Mouse (Mus musculus): ENCODE measurements around the gene Map7.

GRCm38 (mm10) chr10:20235656-20236055 lies 87.4 kb downstream of the Map7 start:
- TF ChIP-seq CTCF (IDR thresholded peaks at IDR 0.05; ENCODE audit: borderline replicate concordance, insufficient read depth, low read depth, low read length): no peak
- no peak for TF ChIP-seq POLR2A (IDR thresholded peaks at IDR 0.05; ENCODE audit: borderline replicate concordance, insufficient read depth, low read length)
